Mouse (Mus musculus): ENCODE results near the gene Asic1. TPM values are rescaled to one million over a fixed set of nuclear protein-coding genes. Genes with fewer than 3 reads are reported as not detected.
A peak's percentile ranks its signal among the peaks of the same experiment; 100 is the strongest.
"Not testable (repeated sequence)": the region's sequence is repeated elsewhere in the genome, so short reads cannot be mapped to it uniquely, and the experiment has no call there.

Gene Asic1
- total RNA-seq, 2 experiments from 2014 or later = 33.9 to 37.3 TPM

- H3K4me3 ChIP-seq = no peak overlapping the region
- TF ChIP-seq CTCF (conservative IDR thresholded peaks at IDR 0.05) = no peak
- H3K27ac ChIP-seq = 0 out of 2 replicates have a peak overlapping the region, but pooled peaks have one; percentile 51
- peak in 1 of 2 experiments; percentile 8 for DNase-seq (ENCODE audit: low spot score in 2 of 2)
These were observed 49.7 kb downstream of the Asic1 start for GRCm38 (mm10) chr15:99719865-99720264.

GRCm38 (mm10) chr15:99721921-99722743 is 52.0 kb downstream of the Asic1 start:
- DNase-seq (ENCODE audit: low spot score in 2 of 2) = peak in 1 of 2 experiments; percentile 10
- TF ChIP-seq CTCF (conservative IDR thresholded peaks at IDR 0.05) = no peak
- Histone ChIP-seq H3K27ac (peak overlapping the region; percentile 94), H3K4me3 (no peak overlapping the region)

GRCm38 (mm10) chr15:99723120-99723514 is 52.9 kb downstream of the Asic1 start:
- DNase-seq (ENCODE audit: low spot score in 2 of 2) = peak in 1 of 2 experiments; percentile 11
- H3K27ac ChIP-seq = peak overlapping the region; percentile 94
- no peak for TF ChIP-seq CTCF (conservative IDR thresholded peaks at IDR 0.05)
- H3K4me3 ChIP-seq = no peak overlapping the region

GRCm38 (mm10) chr15:99723515-99724291 is 53.5 kb downstream of the Asic1 start:
- Histone ChIP-seq H3K4me3 (no peak overlapping the region; the same call in 1 of the 2 replicates), H3K27ac (peak overlapping the region; percentile 94)
- peak; percentile 58 to 67 for DNase-seq (ENCODE audit: low spot score in 2 of 2)
- TF ChIP-seq CTCF (conservative IDR thresholded peaks at IDR 0.05) = no peak

GRCm38 (mm10) chr15:99724292-99725021 is 54.3 kb downstream of the Asic1 start:
- DNase-seq (ENCODE audit: low spot score in 2 of 2) = peak; percentile 69 to 72
- H3K27ac ChIP-seq = peak overlapping the region; percentile 94
- peak overlapping the region; percentile 53 for H3K4me3 ChIP-seq
- TF ChIP-seq CTCF (conservative IDR thresholded peaks at IDR 0.05) = peak; percentile 75

- peak within 1 kb of the TSS; percentile 94 for H3K27ac ChIP-seq
- DNase-seq (ENCODE audit: low spot score in 2 of 2) = peak; percentile 95 to 98
- peak within 1 kb of the TSS; percentile 88 for H3K4me3 ChIP-seq
- peak; percentile 85 for TF ChIP-seq CTCF (conservative IDR thresholded peaks at IDR 0.05)
These were observed 55.4 kb downstream of the Asic1 start, which contains the start of gene Cox14 for GRCm38 (mm10) chr15:99725341-99726155. Gene Cox14, plus strand, starts transcription at chr15:99725618.

GRCm38 (mm10) chr15:99726549-99726948 is 56.4 kb downstream of the Asic1 start:
- DNase-seq (ENCODE audit: low spot score in 2 of 2) = no peak
- Histone ChIP-seq H3K27ac (peak overlapping the region; percentile 90; the same call in 1 of the 2 replicates), H3K4me3 (peak overlapping the region; percentile 88)
- TF ChIP-seq CTCF (conservative IDR thresholded peaks at IDR 0.05) = no peak

GRCm38 (mm10) chr15:99727039-99727438 is 56.9 kb downstream of the Asic1 start:
- not testable (repeated sequence) for H3K4me3 ChIP-seq; DNase-seq (ENCODE audit: low spot score in 2 of 2); H3K27ac ChIP-seq

GRCm38 (mm10) chr15:99727525-99727924 is 57.4 kb downstream of the Asic1 start:
- H3K27ac ChIP-seq = no peak overlapping the region
- no peak for TF ChIP-seq CTCF (conservative IDR thresholded peaks at IDR 0.05)
- no peak overlapping the region for H3K4me3 ChIP-seq
- DNase-seq (ENCODE audit: low spot score in 2 of 2) = no peak

GRCm38 (mm10) chr15:99728211-99728610 is 58.0 kb downstream of the Asic1 start:
- no peak for TF ChIP-seq CTCF (conservative IDR thresholded peaks at IDR 0.05)
- no peak for DNase-seq (ENCODE audit: low spot score in 2 of 2)
- H3K4me3 ChIP-seq = no peak overlapping the region
- no peak overlapping the region for H3K27ac ChIP-seq

GRCm38 (mm10) chr15:99729056-99729783 is 59.1 kb downstream of the Asic1 start:
- H3K4me3 ChIP-seq = no peak overlapping the region
- no peak overlapping the region for H3K27ac ChIP-seq
- TF ChIP-seq CTCF (conservative IDR thresholded peaks at IDR 0.05) = no peak
- no peak for DNase-seq (ENCODE audit: low spot score in 2 of 2)

Measured in layer of hippocampus, adult 2 months (tissue).